Mouse (Mus musculus) forebrain, embryonic 11.5 days (tissue): ENCODE results near the gene Gab2. TPM values are rescaled to one million over a fixed set of nuclear protein-coding genes. Genes with fewer than 3 reads are reported as not detected.

ENCODE experiments used
- ATAC-seq: fragments of 200-750 bp; cut with Nextera tagmentation; replicated peaks from 2 replicates; pipeline ENCODE4 v1.8.0; 2017; ENCODE audit warnings: moderate TSS enrichment; ENCODE audit not compliant: low FRiP score
- DNase-seq: peaks from one replicate; pipeline ENCODE4 v3.0.0-alpha.2; 2017; ENCODE audit warnings: low spot score
- H3K27ac ChIP-seq: fragments of 300-500 bp; sonication (generic); 2 replicates; pipeline ENCODE4 v1.5.1; 2014; ENCODE audit warnings: low read depth, low read length
- H3K27me3 ChIP-seq: fragments of 300-500 bp; sonication (generic); 2 replicates; pipeline ENCODE4 v1.6.1; 2014; ENCODE audit warnings: mild to moderate bottlenecking, low read length, mixed read lengths; ENCODE audit not compliant: control insufficient read depth, insufficient read depth
- H3K36me3 ChIP-seq: fragments of 300-500 bp; sonication (generic); 2 replicates; pipeline ENCODE4 v1.6.1; 2014; ENCODE audit warnings: mild to moderate bottlenecking, low read length, moderate library complexity, mixed read lengths; ENCODE audit not compliant: control insufficient read depth, insufficient read depth
- H3K4me1 ChIP-seq: fragments of 300-500 bp; sonication (generic); replicated peaks from 2 replicates; pipeline ENCODE4 v1.6.1; 2014; ENCODE audit warnings: low read length, mixed read lengths; ENCODE audit not compliant: control insufficient read depth, insufficient read depth
- H3K4me2 ChIP-seq: fragments of 300-500 bp; sonication (generic); 2 replicates; pipeline ENCODE4 v1.6.1; 2014; ENCODE audit warnings: low read depth, mild to moderate bottlenecking, low read length, moderate library complexity, mixed read lengths; ENCODE audit not compliant: severe bottlenecking
- H3K4me3 ChIP-seq: fragments of 300-500 bp; sonication (generic); 2 replicates; pipeline ENCODE4 v1.5.1; 2014; ENCODE audit warnings: low read depth, low read length
- H3K9ac ChIP-seq: fragments of 300-500 bp; sonication (generic); 2 replicates; pipeline ENCODE4 v1.6.1; 2014; ENCODE audit warnings: low read length
- H3K9me3 ChIP-seq: fragments of 300-500 bp; sonication (generic); 2 replicates; pipeline ENCODE4 v1.6.1; 2016; ENCODE audit warnings: low read length, mixed read lengths; ENCODE audit not compliant: control insufficient read depth
- WGBS: fragments of 180-500 bp; shearing (Covaris S2); extraction: QIAGEN DNeasy Blood & Tissue Kit; methylation state at CpG from one replicate; pipeline ENCODE4 v1.1.7; 2014; 5-methylcytosine and 5-hydroxymethylcytosine counted together
- polyA plus RNA-seq: library from polyadenylated mRNA; unstranded; fragments of >200 nt; fragmentation: Nextera tagmentation; extraction: Ambion mirVana; gene quantifications from 2 replicates; pipeline ENCODE4 v1.2.1, GENCODE M21; 2014

The Gab2 gene
- 6.4 and 8.1 TPM in 2 replicates for polyA plus RNA-seq

GRCm38 (mm10) chr7:97081242-97081958 is at the start of gene Gab2:
Gene Gab2 (plus strand): TSS chr7:97081586.
- Histone ChIP-seq H3K27me3 (no peaks in the 10 kb centered on the region), H3K9ac (peak within 1 kb of the TSS; percentile 87), H3K4me1 (peaks cover 7% of the 10 kb centered on the region), H3K36me3 (no peaks in the 10 kb centered on the region), H3K4me2 (peak within 1 kb of the TSS; percentile 72), H3K9me3 (no peaks in the 10 kb centered on the region), H3K27ac (peak within 1 kb of the TSS; percentile 12; the same call in 1 of the 2 replicates), H3K4me3 (peak within 1 kb of the TSS; percentile 76)
- WGBS: under 1% methylated on average over 63 of the region's 83 CpGs
- peak; percentile 86 for DNase-seq
- peak; percentile 84 for ATAC-seq

- Histone ChIP-seq H3K4me3 (no peak overlapping the region), H3K9ac (no peak overlapping the region), H3K4me1 (no peaks in the 10 kb centered on the region), H3K4me2 (no peak overlapping the region), H3K9me3 (no peaks in the 10 kb centered on the region), H3K36me3 (no peaks in the 10 kb centered on the region), H3K27me3 (no peaks in the 10 kb centered on the region), H3K27ac (no peak overlapping the region)
- no peak for DNase-seq
- no peak for ATAC-seq
- 54% methylated on average over 2 of the region's 2 CpGs for WGBS
These were observed 49.0 kb upstream of the Gab2 start for GRCm38 (mm10) chr7:97032412-97032811.

- Histone ChIP-seq H3K27me3 (no peaks in the 10 kb centered on the region), H3K27ac (no peak overlapping the region), H3K36me3 (no peaks in the 10 kb centered on the region), H3K9me3 (no peaks in the 10 kb centered on the region), H3K4me3 (no peak overlapping the region), H3K4me1 (no peaks in the 10 kb centered on the region), H3K4me2 (no peak overlapping the region), H3K9ac (no peak overlapping the region)
- DNase-seq (no peak), ATAC-seq (no peak)
- 72% methylated on average over 4 of the region's 4 CpGs for WGBS
These were observed 41.7 kb upstream of the Gab2 start for GRCm38 (mm10) chr7:97039641-97040040.

- Histone ChIP-seq H3K27me3 (no peaks in the 10 kb centered on the region), H3K4me3 (no peak overlapping the region), H3K4me2 (no peak overlapping the region), H3K27ac (no peak overlapping the region), H3K4me1 (no peaks in the 10 kb centered on the region), H3K9me3 (no peaks in the 10 kb centered on the region), H3K9ac (no peak overlapping the region), H3K36me3 (no peaks in the 10 kb centered on the region)
- WGBS: 94% methylated on average over 6 of the region's 6 CpGs
- ATAC-seq (no peak), DNase-seq (no peak)
These were observed 39.4 kb upstream of the Gab2 start for GRCm38 (mm10) chr7:97041868-97042449.

- H3K27me3 ChIP-seq: no peaks in the 10 kb centered on the region
- WGBS: 92% methylated on average over 1 of the region's 1 CpGs
These were observed 38.4 kb upstream of the Gab2 start for GRCm38 (mm10) chr7:97042981-97043380.

GRCm38 (mm10) chr7:97060966-97061365 is 20.4 kb upstream of the Gab2 start:
- 95% methylated on average over 2 of the region's 2 CpGs for WGBS
- no peak for ATAC-seq
- H3K27ac ChIP-seq: no peak overlapping the region
- H3K27me3 ChIP-seq: no peaks in the 10 kb centered on the region
- no peak overlapping the region for H3K4me2 ChIP-seq
- H3K4me1 ChIP-seq: no peaks in the 10 kb centered on the region
- H3K9me3 ChIP-seq: no peaks in the 10 kb centered on the region
- no peak for DNase-seq
- H3K4me3 ChIP-seq: no peak overlapping the region
- H3K36me3 ChIP-seq: no peaks in the 10 kb centered on the region
- H3K9ac ChIP-seq: no peak overlapping the region

More at GRCm38 (mm10) chr7:97042981-97043380, 38.4 kb upstream of the Gab2 start:
- ATAC-seq: no peak
- Histone ChIP-seq H3K4me2 (no peak overlapping the region), H3K9ac (no peak overlapping the region), H3K36me3 (no peaks in the 10 kb centered on the region), H3K27ac (no peak overlapping the region), H3K4me3 (no peak overlapping the region), H3K4me1 (no peaks in the 10 kb centered on the region), H3K9me3 (no peaks in the 10 kb centered on the region)
- DNase-seq: no peak

- 90% methylated on average over 3 of the region's 3 CpGs for WGBS
- Histone ChIP-seq H3K9ac (no peak overlapping the region), H3K27ac (no peak overlapping the region), H3K27me3 (no peaks in the 10 kb centered on the region), H3K4me2 (no peak overlapping the region), H3K9me3 (no peaks in the 10 kb centered on the region), H3K36me3 (no peaks in the 10 kb centered on the region), H3K4me3 (no peak overlapping the region), H3K4me1 (no peaks in the 10 kb centered on the region)
- DNase-seq: no peak
- no peak for ATAC-seq
These were observed 9.9 kb upstream of the Gab2 start for GRCm38 (mm10) chr7:97071512-97071911.

GRCm38 (mm10) chr7:97072061-97072460 is 9.3 kb upstream of the Gab2 start:
- 82% methylated on average over 5 of the region's 5 CpGs for WGBS
- DNase-seq (no peak), ATAC-seq (no peak)
- Histone ChIP-seq H3K27me3 (no peaks in the 10 kb centered on the region), H3K27ac (no peak overlapping the region), H3K9ac (no peak overlapping the region), H3K4me1 (no peaks in the 10 kb centered on the region), H3K9me3 (no peaks in the 10 kb centered on the region), H3K36me3 (no peaks in the 10 kb centered on the region), H3K4me3 (no peak overlapping the region), H3K4me2 (no peak overlapping the region)

- no peak overlapping the region for H3K27ac ChIP-seq
- no peak overlapping the region for H3K4me2 ChIP-seq
- no peak for ATAC-seq
- no peaks in the 10 kb centered on the region for H3K36me3 ChIP-seq
- DNase-seq: no peak
- no peaks in the 10 kb centered on the region for H3K9me3 ChIP-seq
- H3K4me1 ChIP-seq: no peaks in the 10 kb centered on the region
- H3K27me3 ChIP-seq: no peaks in the 10 kb centered on the region
- no peak overlapping the region for H3K4me3 ChIP-seq
- H3K9ac ChIP-seq: no peak overlapping the region
- WGBS: 62% methylated on average over 1 of the region's 1 CpGs
These were observed 6.4 kb upstream of the Gab2 start for GRCm38 (mm10) chr7:97074974-97075373.
